Mouse (Mus musculus) hindlimb bud, embryonic 11.5 days (tissue): ENCODE data around the gene Rpl13a.
A peak's percentile ranks its signal among the peaks of the same experiment; 100 is the strongest.
"Not testable (repeated sequence)": the region's sequence is repeated elsewhere in the genome, so short reads cannot be mapped to it uniquely, and the experiment has no call there.

Source experiments
- DNase-seq: peaks from one replicate; pipeline ENCODE4 v3.0.0-alpha.2; 2012; ENCODE audit warnings: low read depth, low spot score; ENCODE audit errors: extremely low spot score

Gene Rpl13a

DNA sequence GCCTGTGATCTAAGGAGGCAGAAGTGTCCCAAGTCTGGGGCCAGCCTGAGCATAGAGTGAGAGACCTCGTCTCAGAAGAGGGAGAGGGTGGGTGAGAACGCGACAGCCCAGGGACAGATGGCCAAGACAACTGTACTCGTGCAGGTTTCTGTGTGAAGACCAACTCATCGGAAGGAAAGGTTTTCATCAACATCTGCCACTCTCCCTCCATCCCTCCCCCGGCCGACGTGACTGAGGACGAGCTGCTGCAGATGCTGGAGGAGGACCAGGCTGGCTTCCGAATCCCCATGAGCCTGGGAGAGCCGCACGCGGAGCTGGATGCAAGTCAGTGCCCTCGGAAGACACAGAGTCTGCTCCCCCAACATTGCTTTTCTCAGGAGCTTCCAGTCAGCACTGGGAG lies 28.9 kb upstream of the Rpl13a start:
- no peak for DNase-seq

DNA sequence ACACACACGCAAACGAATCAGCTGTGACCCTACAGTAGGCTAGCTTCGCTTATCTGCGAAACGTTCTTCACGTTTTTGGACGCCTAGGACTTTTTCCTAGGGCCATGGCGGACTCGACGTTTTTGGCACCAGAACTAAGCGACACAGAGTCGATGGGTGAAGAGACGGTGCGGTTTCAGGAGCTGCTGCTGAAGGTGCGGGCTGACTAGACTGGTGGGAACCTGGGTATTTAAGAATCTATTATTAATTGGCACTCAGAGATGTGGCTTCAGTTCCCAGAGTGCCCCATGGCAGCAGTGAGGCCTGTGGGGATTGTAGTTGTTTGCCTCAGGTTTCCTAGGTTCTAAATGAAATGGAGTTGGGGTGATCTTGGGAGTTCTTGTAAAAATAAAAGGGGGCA lies 27.6 kb upstream of the Rpl13a start:
- no peak for DNase-seq

DNA sequence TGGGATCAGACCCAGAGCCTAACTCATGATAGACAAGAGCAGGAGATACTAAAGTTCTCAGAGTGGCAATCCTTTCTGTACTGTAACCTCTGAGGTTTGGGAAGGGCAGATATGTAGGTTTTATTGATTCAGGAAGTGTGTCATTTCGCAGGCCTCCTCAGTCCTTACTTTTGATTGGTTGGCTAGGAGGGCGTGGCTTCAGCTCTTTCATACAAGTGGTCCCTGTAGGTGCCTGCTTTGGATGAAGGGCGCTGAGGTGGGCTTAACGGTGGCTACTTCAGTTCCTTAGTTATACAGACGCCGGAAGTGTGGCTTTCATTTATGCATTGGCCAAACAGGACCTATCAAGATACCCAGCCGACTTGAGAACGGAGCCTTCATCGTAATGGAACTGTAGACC lies 27.0 kb upstream of the Rpl13a start:
- DNase-seq: no peak

DNA sequence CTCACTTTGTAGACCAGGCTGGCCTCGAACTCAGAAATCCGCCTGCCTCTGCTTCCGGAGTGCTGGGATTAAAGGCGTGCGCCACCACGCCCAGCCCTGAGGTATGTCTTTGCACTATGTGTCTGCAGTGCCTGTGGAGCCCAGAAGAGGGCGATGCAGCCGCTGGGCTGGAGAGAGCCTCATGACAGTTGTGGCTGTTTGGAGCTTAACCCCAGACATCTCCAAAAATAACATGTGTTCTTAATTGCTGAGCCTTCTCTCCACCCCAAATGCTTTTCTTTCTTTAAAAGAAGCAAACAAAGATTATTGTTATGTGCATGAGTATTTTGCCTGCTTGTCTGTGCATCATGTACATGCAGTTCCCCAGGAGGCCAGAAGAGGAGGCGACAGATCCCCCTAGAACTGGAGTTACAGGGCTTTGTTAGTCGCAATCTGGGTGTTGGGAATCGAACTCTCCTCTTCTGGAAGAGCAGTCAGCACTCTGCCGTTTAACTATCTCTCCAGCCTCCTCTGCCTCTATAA lies 26.5 kb upstream of the Rpl13a start:
- no peak for DNase-seq

DNA sequence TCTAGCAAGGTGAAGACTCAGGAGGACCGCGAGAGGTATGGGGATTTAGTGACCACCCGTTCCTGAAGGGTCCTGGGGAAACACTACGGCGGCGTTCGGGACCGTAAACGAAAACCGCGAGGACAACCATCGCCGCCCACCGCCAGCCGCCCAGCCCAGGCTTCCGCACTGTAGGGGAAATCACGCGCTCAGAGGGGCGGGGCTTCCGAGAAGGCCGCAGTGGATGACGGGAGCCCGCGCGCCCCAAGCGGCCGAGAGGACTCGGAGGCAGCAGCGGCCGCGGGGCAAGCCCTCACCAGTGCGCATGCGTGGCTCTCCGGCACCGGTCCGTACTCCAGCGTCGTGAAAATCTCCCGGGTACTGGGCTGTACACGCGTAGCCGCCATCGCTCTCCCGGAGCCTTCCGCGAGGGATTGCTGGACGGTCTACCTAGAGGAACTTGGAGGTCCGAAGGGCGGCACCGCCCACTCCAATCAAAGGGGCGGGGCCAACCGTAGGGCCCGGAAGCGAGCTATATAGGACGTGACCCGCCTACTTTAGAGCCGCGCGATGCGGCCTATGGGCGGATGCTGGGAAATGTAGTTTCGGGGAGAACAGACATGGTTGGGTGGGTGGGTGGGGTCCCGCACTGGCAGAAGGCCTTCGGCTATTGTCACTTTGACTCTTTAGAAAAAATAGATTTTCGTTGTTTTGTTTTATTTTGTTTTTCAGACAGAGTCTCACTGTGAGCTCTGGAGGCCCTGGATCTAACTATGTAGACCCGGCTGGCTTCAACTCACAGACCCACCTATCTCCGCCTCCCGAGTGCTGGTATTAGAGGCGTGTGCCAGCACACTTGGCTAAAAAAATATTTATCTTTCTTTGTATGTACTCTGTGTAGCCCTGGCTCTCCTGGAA lies 25.8 kb upstream of the Rpl13a start, which contains the start of the genes Pih1d1 and Aldh16a1:
Gene Pih1d1 (plus strand): TSS at position 208 of the 897 bp plus-strand sequence.
Gene Aldh16a1 (minus strand): TSS at position 489 of the 897 bp plus-strand sequence.
- peak; percentile 62 for DNase-seq

DNA sequence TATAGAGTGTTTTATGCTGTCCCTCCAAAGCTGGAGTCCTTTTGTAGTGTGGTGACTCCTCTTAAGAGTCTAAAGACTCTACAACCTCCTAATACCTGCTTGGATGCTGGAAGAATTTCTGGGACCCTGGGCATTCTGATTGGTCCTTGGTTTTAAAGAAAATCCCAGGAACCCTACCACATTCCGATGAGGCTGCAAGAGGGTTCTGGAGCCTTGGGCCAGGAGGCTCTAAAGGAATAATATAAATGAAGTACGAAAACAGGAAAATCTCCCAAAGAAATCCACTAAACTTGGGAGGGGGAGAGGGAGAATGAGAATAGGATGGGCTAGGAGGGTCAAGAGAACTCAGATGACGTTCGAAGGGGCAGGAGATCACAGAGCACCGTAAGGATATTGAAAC lies 25.0 kb upstream of the Rpl13a start:
- no peak for DNase-seq

DNA sequence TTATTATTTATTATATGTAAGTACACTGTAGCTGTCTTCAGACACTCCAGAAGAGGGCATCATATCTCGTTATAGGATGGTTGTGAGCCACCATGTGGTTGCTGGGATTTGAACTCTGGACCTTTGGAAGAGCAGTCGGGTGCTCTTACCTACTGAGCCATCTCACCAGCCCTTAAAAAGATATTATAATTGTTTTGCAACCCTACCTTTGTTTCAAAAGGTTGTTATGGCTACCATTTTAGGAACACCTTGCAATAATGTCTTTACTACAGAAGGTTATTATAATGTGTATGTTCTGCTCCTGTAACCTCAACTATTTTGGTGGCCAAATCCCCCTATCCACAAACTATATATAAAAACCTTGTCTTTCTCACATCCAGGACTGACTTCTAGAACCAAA lies 24.5 kb upstream of the Rpl13a start:
- DNase-seq: not testable (repeated sequence)

DNA sequence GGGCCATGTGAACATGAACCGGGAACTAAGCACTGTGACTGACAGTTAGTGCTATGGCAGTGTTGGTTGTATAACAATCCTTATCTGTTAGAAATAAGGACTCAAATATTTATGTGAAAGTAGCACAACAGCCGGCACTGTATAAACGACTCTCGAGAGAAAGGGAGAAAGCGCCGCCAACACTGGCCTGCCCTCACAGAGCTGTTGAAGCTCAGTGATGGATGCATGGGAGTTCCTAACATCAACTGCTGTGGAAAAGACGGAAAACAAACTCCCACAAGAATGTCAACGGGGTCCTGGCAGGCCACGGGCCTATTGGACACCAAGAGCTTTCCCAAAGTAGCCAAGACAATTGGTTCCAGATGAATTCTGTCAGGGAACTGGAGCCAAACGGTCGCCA lies 22.7 kb upstream of the Rpl13a start:
- no peak for DNase-seq

DNA sequence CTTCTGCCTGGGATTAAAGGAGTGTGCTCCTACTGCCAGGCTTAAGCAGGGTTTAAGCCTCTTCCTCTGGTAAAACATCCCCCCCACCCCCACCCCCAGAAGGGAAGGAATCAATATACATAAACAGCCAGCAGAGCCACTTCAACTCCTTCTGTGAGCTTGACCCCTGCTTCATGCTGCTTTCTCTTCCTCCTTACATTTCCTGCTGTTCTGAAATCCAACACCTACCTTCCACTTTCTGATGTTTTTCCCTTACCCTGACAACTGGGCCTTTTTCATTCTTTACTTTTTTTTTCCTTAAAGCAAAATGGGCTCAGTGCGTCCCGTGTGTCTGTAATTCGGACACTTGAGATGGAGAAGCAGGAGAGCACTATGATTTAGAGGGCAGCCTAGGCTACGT lies 21.8 kb upstream of the Rpl13a start:
- DNase-seq: no peak

DNA sequence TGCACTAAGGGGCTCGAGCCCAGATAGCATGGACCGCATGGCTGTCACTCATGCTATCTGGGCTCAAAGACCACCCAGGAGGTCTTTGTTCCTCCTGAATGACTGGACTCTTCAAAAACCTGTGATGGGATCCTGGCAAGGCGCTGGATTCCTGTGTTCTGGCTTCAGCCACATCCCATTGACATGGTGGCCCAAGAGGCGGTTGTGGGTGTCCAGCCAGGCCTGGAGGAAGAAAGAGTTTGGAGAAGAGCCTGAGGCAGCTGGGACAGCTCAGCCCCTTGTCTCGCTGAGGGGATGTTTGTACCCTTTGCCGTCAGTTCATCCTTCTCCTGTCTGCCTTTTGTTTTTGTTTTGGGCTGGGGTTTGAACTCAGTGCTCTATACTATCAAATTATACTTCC lies 21.0 kb upstream of the Rpl13a start:
- no peak for DNase-seq

DNA sequence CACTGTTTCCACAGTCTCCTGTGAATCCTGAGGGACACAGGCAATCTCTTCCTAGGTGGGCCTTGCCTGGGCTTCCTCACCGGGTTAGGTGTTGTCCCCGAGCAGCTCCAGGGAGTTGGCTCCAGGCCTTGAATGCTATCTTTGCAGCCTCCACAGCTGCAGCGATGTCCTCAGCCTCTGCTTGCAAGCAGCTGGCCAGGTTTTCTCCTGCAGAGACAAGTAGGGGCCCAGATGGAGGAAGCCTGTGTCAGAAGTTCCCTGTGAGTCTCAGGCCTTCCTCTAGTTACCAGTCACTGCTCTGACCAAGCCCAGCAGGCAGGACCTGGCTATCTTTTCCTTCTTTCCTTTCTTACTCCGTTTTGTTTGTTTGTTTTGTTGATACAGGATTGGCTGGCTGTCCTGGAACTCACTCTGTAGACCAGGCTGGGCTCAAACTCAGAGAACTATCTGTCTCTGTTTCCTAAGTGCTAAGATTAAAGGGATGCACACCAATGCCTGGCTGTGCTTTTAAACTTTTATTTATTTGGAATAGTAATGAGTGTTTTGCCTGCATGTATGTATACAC lies 20.1 kb upstream of the Rpl13a start:
- no peak for DNase-seq

DNA sequence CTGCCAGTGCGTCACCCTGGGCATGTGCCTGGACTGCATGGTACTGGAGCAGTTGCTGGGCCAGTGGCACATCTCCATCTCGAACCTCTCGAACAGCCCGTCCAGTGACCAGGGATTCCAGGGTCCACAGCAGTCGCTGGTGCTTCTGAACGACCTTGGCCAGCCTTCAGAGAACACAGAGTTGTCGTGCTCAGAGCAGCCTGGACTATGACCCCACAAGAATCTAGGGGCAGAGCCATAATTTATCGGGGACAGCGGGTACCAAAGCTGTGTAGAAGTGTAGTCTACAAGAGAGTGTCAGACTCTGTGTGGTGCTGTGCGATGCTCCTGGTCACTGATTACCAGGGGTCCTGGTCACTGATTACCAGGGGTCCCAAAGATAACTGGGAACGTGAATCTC lies 19.3 kb upstream of the Rpl13a start:
- DNase-seq: no peak

DNA sequence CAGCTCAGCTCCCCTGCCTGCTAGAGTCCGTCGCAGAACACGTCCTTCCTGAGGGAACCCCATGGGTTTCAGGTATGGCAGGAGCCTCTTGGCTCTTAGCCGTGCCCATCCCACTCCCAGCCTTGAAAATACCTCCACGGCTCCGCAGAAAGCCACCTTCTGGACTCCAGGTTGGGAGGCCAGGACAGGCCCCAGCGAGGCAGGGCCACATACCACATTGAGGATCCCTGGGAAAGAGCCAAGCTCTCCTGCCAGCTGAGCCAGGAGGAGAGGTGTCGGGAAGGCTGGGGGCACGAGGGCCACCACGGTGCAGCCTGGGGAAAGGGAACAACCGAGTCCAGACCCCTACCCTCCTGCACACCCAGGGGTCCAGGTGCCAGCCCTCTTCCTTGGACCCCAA lies 18.7 kb upstream of the Rpl13a start:
- DNase-seq: no peak

DNA sequence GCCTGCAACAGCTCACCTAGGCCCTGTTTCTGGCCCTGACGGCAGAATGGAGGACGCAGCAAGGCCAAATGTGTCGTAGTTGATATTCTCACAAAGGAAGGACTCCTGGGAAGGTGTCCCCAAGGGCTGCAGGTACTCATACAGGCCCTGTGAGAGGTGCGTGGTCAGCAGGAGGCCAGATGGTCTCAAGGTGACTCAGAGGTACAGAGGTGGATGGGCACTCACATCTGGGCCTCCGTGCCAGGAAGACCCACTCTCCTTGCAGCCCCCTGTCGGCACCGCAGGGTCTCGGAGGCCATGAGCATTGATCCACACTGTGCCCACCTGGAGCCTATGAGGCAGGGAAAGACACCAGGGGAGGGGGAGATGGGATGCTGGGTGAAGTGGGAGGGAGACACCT lies 16.9 kb upstream of the Rpl13a start:
- DNase-seq: no peak

DNA sequence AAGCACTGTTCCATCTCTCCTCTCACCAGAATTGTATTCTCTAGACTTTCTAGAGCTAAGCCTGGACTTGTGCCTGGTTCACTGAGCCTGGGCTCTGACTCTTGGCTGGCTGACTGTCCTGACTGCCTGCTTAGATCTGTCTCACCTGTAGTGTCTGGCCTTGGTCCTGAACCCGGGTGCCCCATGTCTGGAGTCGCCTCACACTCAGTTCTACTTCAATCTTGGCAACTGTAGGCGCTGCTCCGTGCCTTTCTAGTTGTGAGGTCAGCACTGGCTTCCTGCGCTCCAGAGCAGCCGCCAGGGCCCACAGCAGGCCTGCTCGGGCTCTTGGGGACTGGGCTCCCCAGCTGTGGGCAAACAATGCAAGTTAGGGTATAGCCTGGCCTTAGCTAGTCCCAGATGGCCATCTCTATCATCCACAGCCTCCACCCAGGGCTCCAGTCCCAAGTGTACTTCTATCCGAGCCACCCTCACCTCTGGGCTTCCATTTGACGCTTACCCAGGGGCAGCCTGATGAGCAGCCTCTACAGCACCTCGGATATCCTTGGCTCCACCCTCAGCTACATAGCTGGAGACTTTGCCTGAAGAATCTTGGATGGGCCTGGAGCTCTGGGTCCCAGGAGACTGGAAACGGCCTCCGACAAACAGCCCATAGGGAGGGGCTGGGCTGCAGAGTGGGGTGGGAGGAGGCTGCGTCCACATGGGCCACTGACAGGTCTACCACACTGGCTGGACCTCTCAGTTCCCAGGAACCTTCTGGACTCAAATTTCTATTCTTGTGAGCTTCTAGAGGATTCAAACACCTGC lies 16.0 kb upstream of the Rpl13a start:
- no peak for DNase-seq

DNA sequence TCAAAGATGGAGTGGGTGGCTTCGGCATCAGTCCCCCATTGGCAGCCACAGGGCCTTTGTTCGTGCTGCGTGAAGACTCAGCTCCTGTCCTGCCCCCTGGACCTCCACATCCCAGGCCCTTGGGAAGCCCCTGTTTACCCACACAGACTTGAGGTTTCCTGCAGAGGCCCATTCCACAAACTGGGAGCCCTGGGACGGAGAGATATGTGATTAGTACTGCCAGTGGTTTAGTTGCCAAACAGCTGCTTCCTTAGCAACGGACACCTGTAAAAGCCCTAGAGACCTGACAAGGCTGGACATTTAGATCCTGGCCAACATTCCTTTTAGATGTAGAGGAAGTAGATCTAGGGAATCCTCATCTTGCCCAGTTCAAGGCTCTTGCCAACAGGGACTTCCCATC lies 13.4 kb upstream of the Rpl13a start:
- DNase-seq: no peak

DNA sequence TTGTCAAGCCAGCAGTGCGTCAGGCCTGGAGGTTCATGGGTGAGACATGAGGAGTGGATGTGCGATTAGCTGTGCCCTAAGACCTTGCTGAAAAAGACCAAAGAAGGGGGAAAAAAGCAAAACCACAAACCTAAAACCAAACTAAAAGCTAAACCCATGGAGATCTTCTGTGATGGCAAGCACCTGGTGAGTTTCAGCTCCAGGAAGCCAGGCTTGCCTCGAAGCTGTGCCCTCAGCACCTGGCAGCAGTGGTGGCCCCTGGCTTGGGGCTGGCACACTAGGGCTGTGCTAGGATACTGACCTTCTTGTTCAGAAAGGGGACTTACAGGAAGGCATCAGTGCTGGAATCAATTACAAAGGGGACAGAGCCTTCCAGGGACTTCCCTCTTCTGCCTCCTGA lies 12.8 kb upstream of the Rpl13a start:
- no peak for DNase-seq

DNA sequence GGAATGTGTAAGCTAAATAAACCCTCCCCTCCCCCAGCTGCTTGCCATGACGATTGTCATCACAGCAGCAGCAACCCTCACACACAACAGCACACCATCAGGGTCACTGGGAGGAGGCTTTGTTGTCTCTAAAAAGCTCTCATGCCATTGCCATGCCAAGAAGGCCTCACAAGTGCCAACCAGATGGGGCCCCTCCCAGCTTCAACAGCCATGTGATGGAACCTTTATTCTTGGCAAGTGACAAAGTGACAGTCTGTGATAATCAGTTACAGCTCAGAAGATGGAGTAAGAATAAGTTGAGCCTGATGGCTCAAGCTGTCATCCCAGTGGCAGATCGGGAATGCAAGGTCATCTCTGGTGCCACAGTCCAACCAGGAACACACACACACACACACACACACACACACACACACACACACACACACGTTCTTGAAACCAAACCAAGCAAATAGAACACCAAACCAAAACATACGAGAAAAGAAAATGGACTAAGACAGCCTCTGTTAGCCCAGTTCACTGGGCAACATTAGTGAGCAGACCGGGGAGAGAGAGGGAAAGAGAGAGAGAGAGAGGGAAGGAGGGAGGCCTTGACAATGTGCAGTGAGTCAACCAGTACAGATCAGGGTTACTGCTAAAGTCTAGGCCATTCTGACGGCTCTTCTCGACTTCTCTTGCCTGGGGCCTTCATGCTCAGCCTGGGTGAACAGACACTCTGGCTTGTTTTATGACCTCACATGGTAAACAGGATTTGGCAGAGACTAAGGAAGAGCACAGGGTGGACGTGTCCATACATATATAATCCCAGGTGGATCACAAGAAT lies 11.6 kb upstream of the Rpl13a start:
- no peak for DNase-seq

DNA sequence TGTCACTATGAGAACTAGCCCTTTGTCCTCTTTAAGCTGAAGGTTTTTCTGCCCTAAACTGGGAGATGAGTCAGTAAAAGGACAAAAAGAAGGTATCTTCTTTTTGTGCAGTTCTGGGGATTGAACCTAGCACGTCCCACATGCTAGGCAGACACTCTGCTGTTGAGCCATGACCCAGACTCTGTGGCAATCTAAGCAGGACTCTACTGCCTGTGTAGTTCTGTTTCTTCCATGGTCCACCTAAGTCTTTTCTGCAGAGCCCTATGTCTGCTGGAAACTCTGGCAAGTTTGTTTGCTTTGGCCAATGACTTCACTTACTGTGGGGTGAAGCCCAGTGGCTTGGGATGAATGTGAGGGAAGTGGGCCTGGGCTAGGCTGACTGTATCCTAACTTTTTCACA lies 9.8 kb upstream of the Rpl13a start:
- DNase-seq: no peak

DNA sequence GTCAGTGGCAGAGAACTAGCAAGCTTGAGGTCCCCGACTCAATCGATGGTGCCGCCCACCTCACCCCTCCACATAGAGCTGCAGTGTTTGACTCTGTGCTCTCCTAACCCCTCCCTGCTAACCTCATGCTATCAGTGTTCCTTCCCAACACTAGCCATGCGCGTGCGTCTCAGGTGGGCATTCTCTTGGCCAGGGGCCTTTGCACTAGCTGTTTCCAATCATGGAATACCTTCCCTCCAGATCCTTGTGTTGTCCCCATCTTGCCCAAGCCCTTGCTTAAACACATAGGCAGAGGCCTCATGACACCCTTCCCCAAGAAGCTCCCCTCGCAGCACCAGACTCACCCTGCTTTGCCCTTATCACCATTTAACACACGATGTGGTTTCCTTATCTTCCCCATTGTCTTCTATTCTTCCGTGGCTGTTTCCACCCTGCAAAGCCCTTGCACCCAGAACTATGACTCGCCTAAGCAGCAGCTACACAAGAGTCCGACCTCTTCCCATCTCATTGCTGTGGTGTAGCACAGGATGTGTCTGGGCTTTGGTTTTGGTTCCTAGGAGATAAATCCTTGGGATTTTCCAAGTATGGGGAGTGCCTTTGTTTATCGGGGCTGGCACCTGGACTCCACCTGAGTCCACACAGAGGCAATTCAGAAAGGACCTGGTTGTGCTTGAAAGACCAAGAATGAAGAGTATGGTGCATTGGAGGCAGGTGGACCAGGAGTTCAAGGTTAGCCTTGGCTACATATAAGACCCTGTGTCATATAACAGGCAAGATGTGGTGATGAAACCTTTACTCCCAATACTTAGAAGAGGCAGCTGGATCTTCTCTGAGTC lies 8.8 kb upstream of the Rpl13a start:
- DNase-seq: no peak
